Mouse (Mus musculus) ovary, adult 18-20 months (tissue): ENCODE data around the gene Otc.

ENCODE experiments used
- DNase-seq: peaks from one replicate; pipeline ENCODE4 v3.0.0; 2022; ENCODE audit warnings: low spot score, mixed read lengths

Otc gene

GRCm38 (mm10) chrX:10251852-10252504 is at the start of gene Otc:
Gene Otc, plus strand, starts transcription at chrX:10252305.
- no peak for DNase-seq

GRCm38 (mm10) chrX:10205937-10206336 is 46.2 kb upstream of the Otc start:
- DNase-seq, result no peak

GRCm38 (mm10) chrX:10215972-10216371 is 36.1 kb upstream of the Otc start:
- DNase-seq, result no peak

GRCm38 (mm10) chrX:10216410-10216949 is 35.6 kb upstream of the Otc start, which contains the start of gene Rpgr:
Gene Rpgr, minus strand, starts transcription at chrX:10216920.
- DNase-seq, result peak; percentile 83

- no peak for DNase-seq
These were observed 32.8 kb upstream of the Otc start for GRCm38 (mm10) chrX:10219281-10219680.

- no peak for DNase-seq
These were observed 19.1 kb upstream of the Otc start for GRCm38 (mm10) chrX:10233051-10233450.

- DNase-seq, result no peak
These were observed 17.5 kb upstream of the Otc start for GRCm38 (mm10) chrX:10234617-10235016.

GRCm38 (mm10) chrX:10239515-10239914 is 12.6 kb upstream of the Otc start:
- DNase-seq, result no peak

- DNase-seq, result no peak
These were observed 8.2 kb upstream of the Otc start for GRCm38 (mm10) chrX:10243916-10244315.

- DNase-seq, result no peak
These were observed 748 bp upstream of the Otc start for GRCm38 (mm10) chrX:10251357-10251756.

GRCm38 (mm10) chrX:10257774-10258173 is 5.7 kb downstream of the Otc start:
- no peak for DNase-seq

- no peak for DNase-seq
These were observed 6.2 kb downstream of the Otc start for GRCm38 (mm10) chrX:10258260-10258659.

GRCm38 (mm10) chrX:10268308-10268707 is 16.2 kb downstream of the Otc start:
- no peak for DNase-seq

- DNase-seq, result no peak
These were observed 16.8 kb downstream of the Otc start for GRCm38 (mm10) chrX:10268761-10269437.

GRCm38 (mm10) chrX:10297341-10297740 is 45.2 kb downstream of the Otc start:
- no peak for DNase-seq

GRCm38 (mm10) chrX:10318176-10318575 is 66.1 kb downstream of the Otc start:
- DNase-seq, result no peak

- no peak for DNase-seq
These were observed 78.1 kb downstream of the Otc start for GRCm38 (mm10) chrX:10330246-10330645.

- DNase-seq, result no peak
These were observed 79.6 kb downstream of the Otc start for GRCm38 (mm10) chrX:10331749-10332148.

GRCm38 (mm10) chrX:10336816-10337215 is 84.7 kb downstream of the Otc start:
- DNase-seq, result no peak

GRCm38 (mm10) chrX:10355867-10356266 is 103.8 kb downstream of the Otc start:
- no peak for DNase-seq
